Mouse (Mus musculus) heart, adult 2 months (tissue): ENCODE results near the gene Prdm5.

Experiments used
- CTCF ChIP-seq: fragments of 200-600 bp; IDR thresholded peaks from 2 replicates; pipeline ENCODE4 v1.8.1; 2022; ENCODE audit warnings: antibody characterized with exemption, mild to moderate bottlenecking, moderate library complexity
- POLR2A ChIP-seq: fragments of 200-500 bp; IDR thresholded peaks from 2 replicates; pipeline ENCODE4 v1.6.1; 2011; ENCODE audit warnings: mild to moderate bottlenecking, low read depth, low read length, control low read depth; ENCODE audit not compliant: insufficient read depth

- TF ChIP-seq CTCF (no peak), POLR2A (no peak)
Observed at GRCm38 (mm10) chr6:65906657-65907182, 127.9 kb downstream of the Prdm5 start.
